Mouse (Mus musculus) embryonic facial prominence, embryonic 13.5 days (tissue): ENCODE measurements around the gene Treml4. TPM values are rescaled to one million over a fixed set of nuclear protein-coding genes. Genes with fewer than 3 reads are reported as not detected.

Source experiments
- ATAC-seq: fragments of 200-750 bp; cut with Nextera tagmentation; 2 replicates; pipeline ENCODE4 v1.8.0; 2017; ENCODE audit warnings: low read depth; ENCODE audit not compliant: insufficient number of reproducible peaks, insufficient read depth, low FRiP score, low TSS enrichment
- H3K27ac ChIP-seq: fragments of 300-500 bp; sonication (generic); 2 replicates; pipeline ENCODE4 v1.5.1; 2015; ENCODE audit warnings: moderate library complexity, mild to moderate bottlenecking, inconsistent platforms
- H3K27me3 ChIP-seq: fragments of 300-500 bp; sonication (generic); 2 replicates; pipeline ENCODE4 v1.6.1; 2015; ENCODE audit warnings: mild to moderate bottlenecking, inconsistent platforms
- H3K36me3 ChIP-seq: fragments of 300-500 bp; sonication (generic); 2 replicates; pipeline ENCODE4 v1.6.1; 2015; ENCODE audit warnings: mild to moderate bottlenecking, inconsistent platforms
- H3K4me1 ChIP-seq: fragments of 300-500 bp; sonication (generic); 2 replicates; pipeline ENCODE4 v1.6.1; 2015; ENCODE audit warnings: inconsistent platforms
- H3K4me2 ChIP-seq: fragments of 300-500 bp; sonication (generic); 2 replicates; pipeline ENCODE4 v1.6.1; 2015; ENCODE audit warnings: moderate library complexity, mild to moderate bottlenecking, inconsistent platforms
- H3K4me3 ChIP-seq: fragments of 300-500 bp; sonication (generic); 2 replicates; pipeline ENCODE4 v1.5.1; 2015; ENCODE audit warnings: mild to moderate bottlenecking, inconsistent platforms
- H3K9ac ChIP-seq: fragments of 300-500 bp; sonication (generic); 2 replicates; pipeline ENCODE4 v1.6.1; 2015; ENCODE audit warnings: mild to moderate bottlenecking, inconsistent platforms
- H3K9me3 ChIP-seq: fragments of 300-500 bp; sonication (generic); 2 replicates; pipeline ENCODE4 v1.6.1; 2016; ENCODE audit warnings: inconsistent platforms
- WGBS: fragments of 180-500 bp; shearing (Covaris S2); methylation state at CpG from one replicate; pipeline ENCODE4 v1.1.7; 2015; ENCODE audit warnings: mixed read lengths; 5-methylcytosine and 5-hydroxymethylcytosine counted together
- polyA plus RNA-seq: library from polyadenylated mRNA; unstranded; fragments of >200 nt; fragmentation: Nextera tagmentation; extraction: Ambion mirVana; gene quantifications from 2 replicates; pipeline ENCODE4 v1.2.1, GENCODE M21; 2015

The Treml4 gene
- polyA plus RNA-seq = 0.15 and 0.41 TPM in 2 replicates

GRCm38 (mm10) chr17:48263741-48264362, at the start of gene Treml4:
TSS of gene Treml4 (plus strand) at chr17:48264295.
- no peak within 1 kb of the TSS for H3K27ac ChIP-seq
- no peak for ATAC-seq
- no peak within 1 kb of the TSS for H3K4me3 ChIP-seq
- no peak within 1 kb of the TSS for H3K4me2 ChIP-seq
- no peaks in the 10 kb centered on the region for H3K27me3 ChIP-seq
- no peaks in the 10 kb centered on the region for H3K4me1 ChIP-seq
- WGBS = 78% methylated on average over 3 of the region's 3 CpGs
- no peaks in the 10 kb centered on the region for H3K36me3 ChIP-seq
- no peak within 1 kb of the TSS for H3K9ac ChIP-seq
- peaks cover 13% of the 10 kb centered on the region; the same call in 1 of the 2 replicates for H3K9me3 ChIP-seq

DNA sequence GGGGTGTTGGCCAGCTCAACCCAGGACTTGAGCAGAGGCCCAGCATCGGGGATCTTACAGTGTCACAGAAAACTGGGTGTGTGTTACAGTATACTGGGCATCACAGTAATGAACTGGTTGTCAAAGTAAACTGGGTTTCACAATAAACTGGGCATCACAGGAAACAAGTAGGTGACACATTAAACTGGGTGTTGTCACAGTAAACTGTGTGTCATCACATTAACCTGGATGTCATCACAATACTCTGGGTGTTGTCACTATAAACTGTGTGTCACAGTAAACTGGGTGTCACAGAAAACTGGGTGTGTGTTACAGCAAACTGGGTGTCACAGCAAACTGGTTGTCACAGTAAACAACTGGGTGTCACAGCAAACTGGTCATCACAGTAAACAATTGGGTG, 48.7 kb upstream of the Treml4 start:
- H3K9ac ChIP-seq = no peak overlapping the region
- no peak overlapping the region for H3K27ac ChIP-seq
- H3K4me3 ChIP-seq = no peak overlapping the region
- H3K9me3 ChIP-seq = 0 out of 2 replicates have a peak, but pooled peaks cover 3% of the 10 kb centered on the region
- H3K36me3 ChIP-seq = no peaks in the 10 kb centered on the region
- no peaks in the 10 kb centered on the region for H3K4me1 ChIP-seq
- H3K27me3 ChIP-seq = no peaks in the 10 kb centered on the region
- H3K4me2 ChIP-seq = no peak overlapping the region
- ATAC-seq = no peak
- WGBS = 88% methylated on average over 1 of the region's 1 CpGs

- no peaks in the 10 kb centered on the region for H3K36me3 ChIP-seq
- WGBS = 89% methylated on average over 7 of the region's 7 CpGs
- H3K9ac ChIP-seq = no peak overlapping the region
- no peak overlapping the region for H3K4me2 ChIP-seq
- ATAC-seq = no peak
- H3K4me1 ChIP-seq = no peaks in the 10 kb centered on the region
- H3K9me3 ChIP-seq = 0 out of 2 replicates have a peak, but pooled peaks cover 2% of the 10 kb centered on the region
- no peak overlapping the region for H3K4me3 ChIP-seq
- H3K27me3 ChIP-seq = no peaks in the 10 kb centered on the region
- H3K27ac ChIP-seq = no peak overlapping the region
These were observed 33.4 kb upstream of the Treml4 start for GRCm38 (mm10) chr17:48230680-48231079.

DNA sequence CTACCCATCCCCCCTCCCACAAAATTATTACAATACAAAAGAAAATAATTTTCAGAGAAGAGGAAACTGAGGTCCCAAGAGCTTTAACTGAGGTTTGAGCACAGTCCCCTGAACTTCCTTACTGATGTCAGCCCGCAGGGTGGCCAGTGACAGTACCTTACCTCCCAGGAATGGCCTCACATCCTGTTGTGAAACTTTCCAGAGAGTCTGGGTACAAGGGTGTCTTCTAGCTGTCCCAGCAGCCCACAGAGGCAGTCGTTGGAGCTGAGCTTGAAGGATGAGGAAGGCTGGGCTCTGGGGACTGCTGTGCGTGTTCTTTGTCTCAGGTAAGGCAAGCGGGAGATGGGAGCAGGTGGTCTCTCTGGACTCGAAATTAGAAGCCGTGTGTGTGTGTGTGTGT, 31.6 kb upstream of the Treml4 start, which contains the start of gene Trem1:
Trem1 (plus strand) TSS at position 251 of the 400 bp plus-strand sequence.
- no peaks in the 10 kb centered on the region for H3K36me3 ChIP-seq
- WGBS = 83% methylated on average over 6 of the region's 6 CpGs
- no peak within 1 kb of the TSS for H3K4me2 ChIP-seq
- no peaks in the 10 kb centered on the region for H3K27me3 ChIP-seq
- no peak within 1 kb of the TSS for H3K9ac ChIP-seq
- H3K27ac ChIP-seq = no peak within 1 kb of the TSS
- no peak for ATAC-seq
- H3K9me3 ChIP-seq = 0 out of 2 replicates have a peak, but pooled peaks cover 2% of the 10 kb centered on the region
- no peak within 1 kb of the TSS for H3K4me3 ChIP-seq
- no peaks in the 10 kb centered on the region for H3K4me1 ChIP-seq

DNA sequence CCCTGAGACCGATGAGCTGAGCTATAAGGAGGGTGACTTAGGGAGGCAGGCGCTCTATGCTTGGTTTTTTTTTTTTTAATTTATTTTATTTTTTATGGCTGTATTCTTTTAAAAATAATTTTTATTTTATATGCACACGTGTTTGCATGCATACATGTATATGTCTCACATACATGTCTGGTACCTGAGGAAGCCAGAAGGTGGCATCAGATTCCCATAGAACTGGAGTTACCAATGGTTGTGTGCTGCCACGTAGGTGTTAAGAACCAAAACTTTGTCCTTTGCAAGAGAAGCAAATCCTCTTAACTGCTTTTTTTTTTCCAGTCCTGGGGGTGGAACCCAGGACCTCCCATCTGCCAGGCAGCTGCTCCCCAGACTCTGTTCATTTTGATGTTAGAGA, 30.3 kb upstream of the Treml4 start:
- Histone ChIP-seq H3K4me3 (no peak overlapping the region), H3K27me3 (no peaks in the 10 kb centered on the region), H3K27ac (no peak overlapping the region), H3K36me3 (no peaks in the 10 kb centered on the region), H3K9ac (no peak overlapping the region), H3K4me2 (no peak overlapping the region), H3K4me1 (no peaks in the 10 kb centered on the region), H3K9me3 (0 out of 2 replicates have a peak, but pooled peaks cover 2% of the 10 kb centered on the region)
- ATAC-seq = no peak
- 85% methylated on average over 4 of the region's 4 CpGs for WGBS

DNA sequence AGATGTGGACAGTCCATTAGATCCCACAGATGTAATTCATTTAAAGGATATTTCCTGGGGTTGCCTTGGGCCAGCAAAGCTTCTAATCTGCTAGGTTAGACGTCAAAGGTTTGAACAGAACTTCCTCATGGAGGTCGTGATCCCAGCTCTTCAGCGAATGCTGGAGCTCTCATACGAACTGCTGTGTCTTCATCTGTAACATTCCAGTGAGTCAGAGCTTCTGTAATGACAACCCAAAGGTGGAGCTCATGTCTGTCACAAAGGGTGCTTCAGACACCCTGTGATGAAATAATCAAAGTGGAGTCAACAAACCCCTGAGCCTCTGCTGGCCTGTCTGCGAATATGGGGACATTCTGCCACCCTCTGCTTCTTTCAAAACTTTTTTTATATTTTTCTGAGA, 29.5 kb upstream of the Treml4 start:
- Histone ChIP-seq H3K4me2 (no peak overlapping the region), H3K4me1 (no peaks in the 10 kb centered on the region), H3K27ac (no peak overlapping the region), H3K4me3 (no peak overlapping the region), H3K27me3 (no peaks in the 10 kb centered on the region), H3K9me3 (0 out of 2 replicates have a peak, but pooled peaks cover 2% of the 10 kb centered on the region), H3K36me3 (no peaks in the 10 kb centered on the region), H3K9ac (no peak overlapping the region)
- no peak for ATAC-seq
- WGBS = 57% methylated on average over 5 of the region's 5 CpGs

GRCm38 (mm10) chr17:48235773-48236370, 28.2 kb upstream of the Treml4 start:
- H3K4me2 ChIP-seq = no peak overlapping the region
- H3K36me3 ChIP-seq = no peaks in the 10 kb centered on the region
- no peak for ATAC-seq
- H3K9me3 ChIP-seq = 0 out of 2 replicates have a peak, but pooled peaks cover 2% of the 10 kb centered on the region
- H3K4me1 ChIP-seq = no peaks in the 10 kb centered on the region
- no peak overlapping the region for H3K27ac ChIP-seq
- H3K27me3 ChIP-seq = no peaks in the 10 kb centered on the region
- no peak overlapping the region for H3K9ac ChIP-seq
- H3K4me3 ChIP-seq = no peak overlapping the region
- WGBS = 52% methylated on average over 4 of the region's 4 CpGs

DNA sequence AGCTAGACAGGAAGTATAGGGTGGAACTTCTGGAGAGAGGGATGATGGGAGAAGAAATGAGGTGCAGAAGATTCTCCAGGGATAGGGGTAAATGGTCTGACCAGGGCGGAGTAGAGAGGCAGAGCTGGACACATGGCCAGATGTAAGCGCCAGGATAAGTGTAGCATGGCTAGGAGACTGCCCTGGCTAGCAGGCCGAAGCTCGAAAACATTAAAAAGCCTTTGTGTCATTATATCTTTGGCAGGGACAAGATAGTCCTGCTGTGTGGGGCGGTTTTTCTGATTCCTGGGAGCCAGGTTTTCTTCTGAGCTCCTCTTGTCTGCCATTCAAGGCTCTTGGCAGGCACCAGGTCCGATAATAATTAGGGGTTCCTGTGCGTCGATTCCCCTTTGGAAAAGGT, 26.5 kb upstream of the Treml4 start:
- WGBS = 92% methylated on average over 8 of the region's 8 CpGs
- ATAC-seq = no peak

GRCm38 (mm10) chr17:48247221-48247928, 16.7 kb upstream of the Treml4 start, which contains the start of gene Trem3:
TSS of gene Trem3 (plus strand) at chr17:48247777.
- Histone ChIP-seq H3K4me1 (no peaks in the 10 kb centered on the region), H3K4me3 (no peak within 1 kb of the TSS), H3K4me2 (no peak within 1 kb of the TSS), H3K27me3 (no peaks in the 10 kb centered on the region), H3K9me3 (no peaks in the 10 kb centered on the region), H3K9ac (no peak within 1 kb of the TSS), H3K36me3 (no peaks in the 10 kb centered on the region), H3K27ac (no peak within 1 kb of the TSS)
- WGBS = 69% methylated on average over 11 of the region's 11 CpGs
- ATAC-seq = no peak

More for the DNA sequence above, 26.5 kb upstream of the Treml4 start:
- H3K4me1 ChIP-seq = no peaks in the 10 kb centered on the region
- 0 out of 2 replicates have a peak, but pooled peaks cover 2% of the 10 kb centered on the region for H3K9me3 ChIP-seq
- no peak overlapping the region for H3K27ac ChIP-seq
- no peaks in the 10 kb centered on the region for H3K36me3 ChIP-seq
- no peak overlapping the region for H3K4me2 ChIP-seq
- H3K27me3 ChIP-seq = no peaks in the 10 kb centered on the region
- H3K4me3 ChIP-seq = no peak overlapping the region
- no peak overlapping the region for H3K9ac ChIP-seq

GRCm38 (mm10) chr17:48249039-48249438, 15.1 kb upstream of the Treml4 start:
- ATAC-seq = no peak
- Histone ChIP-seq H3K27me3 (no peaks in the 10 kb centered on the region), H3K9me3 (no peaks in the 10 kb centered on the region), H3K9ac (no peak overlapping the region), H3K4me3 (no peak overlapping the region), H3K4me2 (no peak overlapping the region), H3K27ac (no peak overlapping the region), H3K4me1 (no peaks in the 10 kb centered on the region), H3K36me3 (no peaks in the 10 kb centered on the region)

DNA sequence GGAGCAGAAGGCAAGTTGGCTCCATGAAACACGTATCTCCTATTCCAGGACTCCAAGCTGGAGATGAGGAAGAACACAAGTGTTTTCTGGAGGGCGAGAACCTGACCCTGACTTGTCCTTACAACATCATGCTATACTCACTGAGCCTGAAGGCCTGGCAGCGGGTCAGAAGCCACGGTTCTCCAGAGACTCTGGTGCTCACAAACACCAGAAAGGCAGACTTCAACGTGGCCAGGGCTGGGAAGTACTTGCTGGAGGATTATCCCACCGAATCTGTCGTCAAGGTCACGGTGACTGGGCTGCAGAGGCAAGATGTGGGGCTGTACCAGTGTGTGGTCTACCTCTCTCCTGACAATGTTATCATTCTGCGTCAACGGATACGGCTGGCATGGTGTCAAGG, 14.6 kb upstream of the Treml4 start:
- Histone ChIP-seq H3K27ac (no peak overlapping the region), H3K9me3 (no peaks in the 10 kb centered on the region), H3K9ac (no peak overlapping the region), H3K27me3 (no peaks in the 10 kb centered on the region), H3K36me3 (no peaks in the 10 kb centered on the region), H3K4me3 (no peak overlapping the region), H3K4me2 (no peak overlapping the region), H3K4me1 (no peaks in the 10 kb centered on the region)
- 82% methylated on average over 11 of the region's 11 CpGs for WGBS
- ATAC-seq = no peak
